In the genomic region with DNA sequence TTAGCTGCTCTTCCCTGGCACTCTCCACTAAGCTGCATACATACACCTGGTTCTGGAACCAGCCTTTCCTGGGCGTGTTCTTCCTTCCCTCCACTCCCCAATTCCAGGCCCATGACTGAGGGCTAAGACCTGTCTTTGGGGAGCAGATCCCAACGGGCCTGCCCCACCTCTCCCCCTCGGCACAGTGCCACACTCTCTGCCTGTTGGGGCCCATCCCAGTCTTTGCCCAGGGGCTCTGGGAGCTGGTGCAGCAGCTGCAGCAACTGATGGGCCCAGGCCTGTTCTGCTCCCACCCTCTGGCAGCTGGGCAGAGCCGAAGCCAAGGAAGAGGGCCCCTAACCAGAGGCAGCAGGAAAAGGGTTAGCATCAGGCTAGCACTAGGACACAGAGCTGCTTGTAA, we compare ENCODE assay signal across 7 mouse cellular contexts. TPM values are rescaled to one million over a fixed set of nuclear protein-coding genes. Genes with fewer than 3 reads are reported as not detected.
DNase-seq lines count a peak whose midpoint lies in the region; ATAC-seq lines count a peak whose summit lies in the region.

No protein-coding gene starts in this region.

- H3K4me3 ChIP-seq in heart, embryonic 16.5 days (ENCODE audit: low read length), result peak overlapping the region; percentile 63
- peak overlapping the region; percentile 65 for H3K4me3 ChIP-seq in liver, embryonic 13.5 days (replicated peaks)

- H3K4me1 ChIP-seq in heart, embryonic 16.5 days (ENCODE audit: control insufficient read depth, insufficient read depth, low read length), result peaks cover 50% of the 10 kb centered on the region
- H3K4me1 ChIP-seq in liver, embryonic 13.5 days (replicated peaks), result peaks cover 69% of the 10 kb centered on the region

- peak overlapping the region; percentile 92 for H3K27ac ChIP-seq in heart, embryonic 16.5 days (ENCODE audit: low read length)
- H3K27ac ChIP-seq in liver, embryonic 13.5 days, result no peak overlapping the region

- WGBS in heart, embryonic 16.5 days, result 14% methylated on average over 4 of the region's 4 CpGs
- 36% methylated on average over 4 of the region's 4 CpGs for WGBS in liver, embryonic 13.5 days (ENCODE audit: insufficient replicate concordance)

- H3K27me3 ChIP-seq in heart, embryonic 16.5 days (ENCODE audit: control insufficient read depth, insufficient read depth, low read length), result no peaks in the 10 kb centered on the region
- peaks cover 87% of the 10 kb centered on the region for H3K27me3 ChIP-seq in liver, embryonic 13.5 days

- H3K36me3 ChIP-seq in heart, embryonic 16.5 days (ENCODE audit: control insufficient read depth, insufficient read depth), result peaks cover 12% of the 10 kb centered on the region
- H3K36me3 ChIP-seq in liver, embryonic 13.5 days, result peaks cover 12% of the 10 kb centered on the region; the same call in 1 of the 2 replicates

- DNase-seq in 3134 (ENCODE audit: extremely low read depth, insufficient read length, low spot score) (peak; percentile 68), 3T3-L1 (ENCODE audit: low read depth, low spot score) (peak; percentile 27)
- DNase-seq in liver, embryonic 13.5 days, result no peak
- DNase-seq in urinary bladder, postnatal 14 days (ENCODE audit: low spot score), result peak; percentile 91
- no peak for DNase-seq in layer of hippocampus, adult 9-10 months (ENCODE audit: low spot score)
- DNase-seq in spleen, adult 18-20 months, result no peak

- no peak for ATAC-seq in heart, embryonic 16.5 days (replicated peaks; ENCODE audit: extremely low read depth, insufficient read depth, low FRiP score)
- ATAC-seq in liver, embryonic 13.5 days (ENCODE audit: low read depth), result no peak

- H3K9me3 ChIP-seq in heart, embryonic 16.5 days (replicated peaks; ENCODE audit: control insufficient read depth, low read length), result no peaks in the 10 kb centered on the region
- no peaks in the 10 kb centered on the region for H3K9me3 ChIP-seq in liver, embryonic 13.5 days (replicated peaks)

- H3K9ac ChIP-seq in heart, embryonic 16.5 days (ENCODE audit: low read length), result peak overlapping the region; percentile 88
- 0 out of 2 replicates have a peak overlapping the region, but pooled peaks have one; percentile 19 for H3K9ac ChIP-seq in liver, embryonic 13.5 days

- H3K4me2 ChIP-seq in heart, embryonic 16.5 days (ENCODE audit: low read depth, low read length), result peak overlapping the region; percentile 86
- H3K4me2 ChIP-seq in liver, embryonic 13.5 days, result peak overlapping the region; percentile 71

RNA-seq across cellular contexts. Expression of gene Ajuba, which starts 3.1 kb away (rescaled TPM):
- polyA plus RNA-seq in heart, embryonic 16.5 days (2015; fragmentation: Nextera tagmentation; extraction: Ambion mirVana), result 24.9 and 25.5 TPM in 2 replicates
- 3.9 and 4.4 TPM in 2 replicates for polyA plus RNA-seq in liver, embryonic 13.5 days (2015; fragmentation: Nextera tagmentation; extraction: Ambion mirVana)

RNA-seq across cellular contexts. Expression of gene Haus4, which starts 19.8 kb away (rescaled TPM):
- 39.7 and 47.0 TPM in 2 replicates for polyA plus RNA-seq in heart, embryonic 16.5 days (2015; fragmentation: Nextera tagmentation; extraction: Ambion mirVana)
- polyA plus RNA-seq in liver, embryonic 13.5 days (2015; fragmentation: Nextera tagmentation; extraction: Ambion mirVana), result 45.6 and 47.5 TPM in 2 replicates

RNA-seq across cellular contexts. Expression of gene 4931414P19Rik, which starts 31.5 kb away (rescaled TPM):
- polyA plus RNA-seq in heart, embryonic 16.5 days (2015; fragmentation: Nextera tagmentation; extraction: Ambion mirVana), result 6.7 and 7.8 TPM in 2 replicates
- polyA plus RNA-seq in liver, embryonic 13.5 days (2015; fragmentation: Nextera tagmentation; extraction: Ambion mirVana), result 2.7 and 3.0 TPM in 2 replicates

RNA-seq across cellular contexts. Expression of gene Psmb5, which starts 43.6 kb away (rescaled TPM):
- polyA plus RNA-seq in heart, embryonic 16.5 days (2015; fragmentation: Nextera tagmentation; extraction: Ambion mirVana), result 358 and 367 TPM in 2 replicates
- 262 and 266 TPM in 2 replicates for polyA plus RNA-seq in liver, embryonic 13.5 days (2015; fragmentation: Nextera tagmentation; extraction: Ambion mirVana)

RNA-seq across cellular contexts. Expression of gene Psmb11, which starts 47.0 kb away (rescaled TPM):
- polyA plus RNA-seq in heart, embryonic 16.5 days (2015; fragmentation: Nextera tagmentation; extraction: Ambion mirVana), result 9.5 and 22.3 TPM in 2 replicates
- not detected in 2 replicates for polyA plus RNA-seq in liver, embryonic 13.5 days (2015; fragmentation: Nextera tagmentation; extraction: Ambion mirVana)

Comparison
In these comparisons a context has a peak if more than half of its experiments do, and no peak if none do; other contexts are left out.
1. DNase-seq: peak in 3134 (single experiment), 3T3-L1 (single experiment) and urinary bladder, postnatal 14 days (single experiment); none in liver, embryonic 13.5 days (single experiment), layer of hippocampus, adult 9-10 months (single experiment) and spleen, adult 18-20 months (0 of 2).